Mouse (Mus musculus) left cerebral cortex, adult 8-10 months (tissue): Measurements from ENCODE around the gene Atg14. TPM values are rescaled to one million over a fixed set of nuclear protein-coding genes. Genes with fewer than 3 reads are reported as not detected.
A peak's percentile ranks its signal among the peaks of the same experiment; 100 is the strongest.
"Not testable (repeated sequence)": the region's sequence is repeated elsewhere in the genome, so short reads cannot be mapped to it uniquely, and the experiment has no call there.

Source experiments
- DNase-seq, 2 experiments: peaks; one replicate each; pipeline ENCODE4 v3.0.0; 2022; ENCODE audit warnings: low spot score in 2 of 2
- total RNA-seq, 4 experiments: library from RNA; stranded (reverse); gene quantifications; 2 replicates each; pipeline ENCODE4 v1.2.4; 2022

Gene Atg14
- total RNA-seq = 10 to 100 TPM; 18.3 to 19.3 (median 18.8) TPM

GRCm38 (mm10) chr14:47570549-47570948 lies at the start of gene Atg14:
Gene Atg14, minus strand, starts transcription at chr14:47570649.
- not testable (repeated sequence) for DNase-seq

- DNase-seq = no peak
Observed at GRCm38 (mm10) chr14:47618891-47619290, 48.4 kb upstream of the Atg14 start.

- DNase-seq = no peak
Observed at GRCm38 (mm10) chr14:47613254-47613653, 42.8 kb upstream of the Atg14 start.

- DNase-seq = peak; percentile 23 to 44
Observed at GRCm38 (mm10) chr14:47597942-47598388, 27.5 kb upstream of the Atg14 start.

GRCm38 (mm10) chr14:47594426-47595103 lies 24.1 kb upstream of the Atg14 start:
- DNase-seq = no peak

GRCm38 (mm10) chr14:47590391-47590975 lies 20.0 kb upstream of the Atg14 start:
- DNase-seq = peak in 1 of 2 experiments; percentile 27

- no peak for DNase-seq
Observed at GRCm38 (mm10) chr14:47589444-47589843, 19.0 kb upstream of the Atg14 start.

GRCm38 (mm10) chr14:47584346-47584745 lies 13.9 kb upstream of the Atg14 start:
- DNase-seq = no peak

GRCm38 (mm10) chr14:47581681-47582080 lies 11.2 kb upstream of the Atg14 start:
- no peak for DNase-seq

GRCm38 (mm10) chr14:47581280-47581679 lies 10.8 kb upstream of the Atg14 start:
- no peak for DNase-seq

GRCm38 (mm10) chr14:47578086-47578485 lies 7.6 kb upstream of the Atg14 start:
- no peak for DNase-seq

GRCm38 (mm10) chr14:47576687-47577086 lies 6.2 kb upstream of the Atg14 start:
- DNase-seq = no peak

- no peak for DNase-seq
Observed at GRCm38 (mm10) chr14:47574721-47575120, 4.3 kb upstream of the Atg14 start.

GRCm38 (mm10) chr14:47572707-47573106 lies 2.3 kb upstream of the Atg14 start:
- no peak for DNase-seq

GRCm38 (mm10) chr14:47567962-47568652 lies 2.3 kb downstream of the Atg14 start:
- DNase-seq = peak; percentile 94

GRCm38 (mm10) chr14:47563106-47563505 lies 7.3 kb downstream of the Atg14 start:
- DNase-seq = no peak

GRCm38 (mm10) chr14:47562530-47562929 lies 7.9 kb downstream of the Atg14 start:
- no peak for DNase-seq

GRCm38 (mm10) chr14:47560714-47561113 lies 9.7 kb downstream of the Atg14 start:
- no peak for DNase-seq

- no peak for DNase-seq
Observed at GRCm38 (mm10) chr14:47555225-47555624, 15.2 kb downstream of the Atg14 start.

- no peak for DNase-seq
Observed at GRCm38 (mm10) chr14:47554236-47554635, 16.2 kb downstream of the Atg14 start.

GRCm38 (mm10) chr14:47553380-47553779 lies 17.1 kb downstream of the Atg14 start:
- no peak for DNase-seq

GRCm38 (mm10) chr14:47551668-47552067 lies 18.8 kb downstream of the Atg14 start:
- DNase-seq = no peak
